Mouse (Mus musculus) midbrain, embryonic 11.5 days (tissue): ENCODE measurements at regions not wholly inside any gene's neighbourhood (a gene's known extent, or its start where the extent isn't known, plus 50 kb on each side); places are given as distances from the start of the nearest gene placed in this dataset.
"Not testable (repeated sequence)": the region's sequence is repeated elsewhere in the genome, so short reads cannot be mapped to it uniquely, and the experiment has no call there.

Experiments
- ATAC-seq: fragments of 200-750 bp; cut with Nextera tagmentation; 2 replicates; pipeline ENCODE4 v1.8.0; 2017; ENCODE audit warnings: moderate TSS enrichment, moderate library complexity; ENCODE audit not compliant: low FRiP score
- DNase-seq: peaks from one replicate; pipeline ENCODE4 v3.0.0; 2015; ENCODE audit warnings: low spot score; ENCODE audit errors: missing footprints
- H3K27ac ChIP-seq: fragments of 300-500 bp; sonication (generic); 2 replicates; pipeline ENCODE4 v1.5.1; 2014; ENCODE audit warnings: low read depth, low read length
- H3K27me3 ChIP-seq: fragments of 300-500 bp; sonication (generic); 2 replicates; pipeline ENCODE4 v1.6.1; 2014; ENCODE audit warnings: mild to moderate bottlenecking, low read length, moderate library complexity, mixed read lengths; ENCODE audit not compliant: control insufficient read depth, insufficient read depth
- H3K36me3 ChIP-seq: fragments of 300-500 bp; sonication (generic); 2 replicates; pipeline ENCODE4 v1.6.1; 2014; ENCODE audit warnings: mild to moderate bottlenecking, low read length, moderate library complexity, mixed read lengths; ENCODE audit not compliant: control insufficient read depth, insufficient read depth
- H3K4me1 ChIP-seq: fragments of 300-500 bp; sonication (generic); 2 replicates; pipeline ENCODE4 v1.6.1; 2014; ENCODE audit warnings: low read length; ENCODE audit not compliant: control insufficient read depth, insufficient read depth
- H3K4me2 ChIP-seq: fragments of 300-500 bp; sonication (generic); 2 replicates; pipeline ENCODE4 v1.6.1; 2014; ENCODE audit warnings: mild to moderate bottlenecking, moderate library complexity
- H3K4me3 ChIP-seq: fragments of 300-500 bp; sonication (generic); 2 replicates; pipeline ENCODE4 v1.5.1; 2014; ENCODE audit warnings: low read depth, low read length
- H3K9ac ChIP-seq: fragments of 300-500 bp; sonication (generic); 2 replicates; pipeline ENCODE4 v1.6.1; 2014; ENCODE audit warnings: low read length
- H3K9me3 ChIP-seq: fragments of 300-500 bp; sonication (generic); 2 replicates; pipeline ENCODE4 v1.6.1; 2016; ENCODE audit warnings: low read length; ENCODE audit not compliant: control insufficient read depth
- WGBS: fragments of 180-500 bp; shearing (Covaris S2); extraction: QIAGEN DNeasy Blood & Tissue Kit; methylation state at CpG from one replicate; pipeline ENCODE4 v1.1.7; 2014; 5-methylcytosine and 5-hydroxymethylcytosine counted together

- no peak overlapping the region for H3K4me2 ChIP-seq
- H3K27ac ChIP-seq: no peak overlapping the region
- H3K4me1 ChIP-seq: no peaks in the 10 kb centered on the region
- no peak overlapping the region for H3K4me3 ChIP-seq
- H3K36me3 ChIP-seq: no peaks in the 10 kb centered on the region
- WGBS: 67% methylated on average over 5 of the region's 5 CpGs
- no peaks in the 10 kb centered on the region for H3K9me3 ChIP-seq
- ATAC-seq: no peak
- DNase-seq: no peak
- no peak overlapping the region for H3K9ac ChIP-seq
- no peaks in the 10 kb centered on the region for H3K27me3 ChIP-seq
These were observed 1977.6 kb downstream of the 9330182O14Rik start for GRCm38 (mm10) chr15:42111811-42112210.

DNA sequence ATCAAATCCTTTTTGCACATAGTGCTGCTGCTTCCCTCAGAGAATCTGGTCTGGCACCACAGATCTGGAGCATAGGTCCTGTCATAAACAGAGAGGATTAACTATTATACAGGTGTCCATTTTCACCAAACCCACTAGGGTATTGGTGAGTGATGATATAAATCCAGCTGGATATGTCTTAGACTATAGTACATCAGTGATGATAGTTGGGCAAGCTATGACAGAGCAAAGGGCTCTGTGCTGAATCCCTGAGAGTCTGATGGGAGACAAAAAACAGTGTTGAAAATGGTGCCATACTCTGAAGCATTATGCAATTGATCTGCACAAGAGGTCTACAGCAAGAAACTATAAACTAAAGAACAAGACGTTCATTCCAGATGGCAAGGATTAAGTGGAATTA, 1993.3 kb downstream of the 9330182O14Rik start:
- ATAC-seq: no peak
- whole genome bisulfite sequencing: 86% methylated on average over 1 of the region's 1 CpGs
- DNase-seq: no peak

GRCm38 (mm10) chr15:42128976-42129375, 1994.8 kb downstream of the 9330182O14Rik start:
- 92% methylated on average over 3 of the region's 3 CpGs for WGBS
- H3K4me1 ChIP-seq: no peaks in the 10 kb centered on the region
- H3K9ac ChIP-seq: no peak overlapping the region
- no peaks in the 10 kb centered on the region for H3K9me3 ChIP-seq
- no peak overlapping the region for H3K27ac ChIP-seq
- ATAC-seq (no peak), DNase-seq (no peak)
- H3K4me2 ChIP-seq: no peak overlapping the region
- H3K4me3 ChIP-seq: no peak overlapping the region
- no peaks in the 10 kb centered on the region for H3K36me3 ChIP-seq
- no peaks in the 10 kb centered on the region for H3K27me3 ChIP-seq

More for the DNA sequence above, 1993.3 kb downstream of the 9330182O14Rik start:
- no peak overlapping the region for H3K4me3 ChIP-seq
- H3K9ac ChIP-seq: no peak overlapping the region
- H3K27me3 ChIP-seq: no peaks in the 10 kb centered on the region
- no peaks in the 10 kb centered on the region for H3K36me3 ChIP-seq
- H3K4me2 ChIP-seq: no peak overlapping the region
- H3K9me3 ChIP-seq: no peaks in the 10 kb centered on the region
- H3K4me1 ChIP-seq: no peaks in the 10 kb centered on the region
- H3K27ac ChIP-seq: no peak overlapping the region

DNA sequence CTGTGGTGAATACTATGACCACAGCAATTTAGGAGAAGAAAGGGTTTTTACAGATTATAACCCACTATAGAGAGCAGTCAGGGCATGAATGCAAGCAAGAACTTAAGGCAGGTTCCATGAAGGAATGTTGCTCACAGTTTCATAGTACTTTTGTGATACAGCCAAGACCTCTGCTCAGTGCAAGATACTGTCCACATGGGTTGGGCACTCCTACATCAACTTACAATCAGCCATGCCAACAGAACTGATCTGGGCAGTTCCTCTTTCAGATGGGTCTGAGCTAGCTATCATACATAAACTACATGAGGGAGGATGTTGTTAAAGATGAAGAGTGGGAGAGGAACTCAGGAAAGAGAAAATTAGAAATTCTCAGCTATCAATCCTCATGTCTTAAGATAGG, 2032.4 kb downstream of the 9330182O14Rik start:
- Histone ChIP-seq H3K36me3 (no peaks in the 10 kb centered on the region), H3K9ac (no peak overlapping the region)

DNA sequence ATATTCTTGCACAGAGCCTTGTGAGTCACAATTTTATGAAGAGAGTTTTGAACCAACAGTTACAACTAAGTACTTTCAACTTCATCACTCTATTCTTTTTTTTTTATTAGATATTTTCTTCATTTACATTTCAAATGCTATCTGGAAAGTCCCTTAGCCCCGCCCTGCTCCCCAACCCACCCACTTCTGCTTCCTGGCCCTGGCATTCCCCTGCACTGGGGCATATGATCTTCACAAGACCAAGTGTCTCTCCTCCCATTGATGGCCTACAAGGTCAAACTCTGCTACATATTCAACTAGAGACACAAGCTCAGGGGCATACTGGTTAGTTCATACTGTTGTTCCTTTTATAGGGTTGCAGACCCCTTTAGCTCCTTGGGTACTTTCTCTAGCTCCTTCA, 2043.6 kb downstream of the 9330182O14Rik start:
- not testable (repeated sequence) for H3K36me3 ChIP-seq, H3K4me3 ChIP-seq, H3K4me1 ChIP-seq, H3K9ac ChIP-seq, DNase-seq, H3K4me2 ChIP-seq, H3K27me3 ChIP-seq, H3K9me3 ChIP-seq, H3K27ac ChIP-seq, ATAC-seq
- 89% methylated on average over 1 of the region's 1 CpGs for WGBS

More for the DNA sequence above, 2032.4 kb downstream of the 9330182O14Rik start:
- Histone ChIP-seq H3K4me3 (no peak overlapping the region), H3K9me3 (no peaks in the 10 kb centered on the region), H3K4me2 (no peak overlapping the region), H3K4me1 (no peaks in the 10 kb centered on the region), H3K27me3 (no peaks in the 10 kb centered on the region), H3K27ac (no peak overlapping the region)
- ATAC-seq: no peak
- no peak for DNase-seq

- Histone ChIP-seq H3K4me2 (no peak overlapping the region), H3K4me3 (no peak overlapping the region), H3K9me3 (no peaks in the 10 kb centered on the region), H3K27ac (no peak overlapping the region), H3K9ac (no peak overlapping the region), H3K36me3 (no peaks in the 10 kb centered on the region), H3K27me3 (no peaks in the 10 kb centered on the region), H3K4me1 (no peaks in the 10 kb centered on the region)
- 32% methylated on average over 5 of the region's 5 CpGs for WGBS
- DNase-seq: peak; percentile 82
- ATAC-seq: peak; percentile 84
These were observed 2073.2 kb downstream of the 9330182O14Rik start for GRCm38 (mm10) chr15:42207187-42207846.

GRCm38 (mm10) chr15:42219496-42219895, 2085.3 kb downstream of the 9330182O14Rik start:
- Histone ChIP-seq H3K4me2 (no peak overlapping the region), H3K27ac (no peak overlapping the region), H3K9ac (no peak overlapping the region), H3K9me3 (no peaks in the 10 kb centered on the region), H3K27me3 (no peaks in the 10 kb centered on the region), H3K36me3 (no peaks in the 10 kb centered on the region), H3K4me3 (no peak overlapping the region), H3K4me1 (no peaks in the 10 kb centered on the region)
- DNase-seq (no peak), ATAC-seq (no peak)
- WGBS: 89% methylated on average over 11 of the region's 11 CpGs

DNA sequence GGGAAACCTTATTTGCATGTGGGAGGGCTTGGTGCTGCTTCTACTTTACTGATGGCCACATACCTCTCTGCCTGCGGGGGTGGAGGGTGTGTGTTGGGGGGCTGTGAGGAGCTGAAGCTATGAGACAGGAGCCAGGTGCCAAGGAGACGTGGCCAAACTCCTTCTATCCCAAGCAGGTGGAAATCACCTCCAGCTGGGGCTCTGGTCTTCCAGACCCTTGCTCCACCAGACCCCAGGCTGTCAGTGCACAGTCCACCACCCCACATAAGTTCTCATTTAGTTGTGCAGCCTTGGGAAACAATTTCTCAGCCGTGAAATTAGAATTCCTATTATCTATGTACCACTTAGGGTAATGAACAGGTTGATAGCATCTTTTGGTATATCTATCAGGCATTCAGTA, 2085.8 kb downstream of the 9330182O14Rik start:
- 65% methylated on average over 3 of the region's 3 CpGs for WGBS
- no peak for DNase-seq
- Histone ChIP-seq H3K4me3 (no peak overlapping the region), H3K9ac (no peak overlapping the region), H3K36me3 (no peaks in the 10 kb centered on the region), H3K27ac (no peak overlapping the region), H3K9me3 (no peaks in the 10 kb centered on the region), H3K27me3 (no peaks in the 10 kb centered on the region), H3K4me1 (no peaks in the 10 kb centered on the region), H3K4me2 (no peak overlapping the region)
- no peak for ATAC-seq

DNA sequence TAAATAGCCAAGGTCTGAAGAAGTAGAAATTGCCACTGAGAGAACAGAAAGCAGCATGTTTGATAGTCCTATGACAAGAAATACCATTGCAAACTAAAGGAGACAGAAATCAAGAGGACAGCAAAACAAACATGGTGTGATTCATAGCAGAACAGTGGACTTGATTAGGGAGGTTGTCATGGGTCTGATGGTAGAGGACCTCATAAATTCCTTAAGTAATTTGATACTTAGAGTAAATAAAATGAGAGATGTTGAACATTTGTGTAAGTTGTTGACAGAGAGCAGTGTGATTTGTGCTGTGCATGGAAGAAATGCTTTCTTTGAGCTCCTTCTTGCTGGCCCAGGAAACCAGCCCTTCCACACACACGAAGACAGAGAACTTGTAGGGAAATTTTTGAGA, 2090.8 kb downstream of the 9330182O14Rik start:
- Histone ChIP-seq H3K4me2 (no peak overlapping the region), H3K4me3 (no peak overlapping the region), H3K27ac (no peak overlapping the region), H3K4me1 (no peaks in the 10 kb centered on the region), H3K36me3 (no peaks in the 10 kb centered on the region), H3K9ac (no peak overlapping the region), H3K9me3 (no peaks in the 10 kb centered on the region), H3K27me3 (no peaks in the 10 kb centered on the region)
- ATAC-seq (no peak), DNase-seq (no peak)
- WGBS: 82% methylated on average over 1 of the region's 1 CpGs
